In genomic region chr9:68694889-68695495, GRCm38 (mm10) we compare ENCODE assay signal across 15 mouse cellular contexts. TPM values are rescaled to one million over a fixed set of nuclear protein-coding genes. Genes with fewer than 3 reads are reported as not detected.
DNase-seq lines count a peak whose midpoint lies in the region; ATAC-seq and TF ChIP-seq lines count a peak whose summit lies in the region.
"Had no signal": no experiment of that assay in that cellular context is flagged by ENCODE, and none has a peak within 500 bp of the region (broad histone marks: within the 10 kb centered on the region; RNA-seq: fewer than 3 reads in every experiment).

No protein-coding gene starts in this region.

- H3K36me3 ChIP-seq in embryonic facial prominence, embryonic 14.5 days (ENCODE audit: control insufficient read depth, insufficient read depth, low read length) = no peaks in the 10 kb centered on the region
- H3K36me3 ChIP-seq: embryonic facial prominence, embryonic 15.5 days; heart, embryonic 10.5 days; intestine, embryonic 15.5 days; neural tube, embryonic 12.5 days had no signal

- no peak overlapping the region for H3K9ac ChIP-seq in embryonic facial prominence, embryonic 14.5 days (ENCODE audit: low read depth, low read length)
- H3K9ac ChIP-seq: embryonic facial prominence, embryonic 15.5 days; intestine, embryonic 15.5 days; neural tube, embryonic 12.5 days had no signal

- 0 out of 2 replicates have a peak overlapping the region, but pooled peaks have one; percentile 10 for H3K27ac ChIP-seq in layer of hippocampus, adult 2 months
- H3K27ac ChIP-seq in embryonic facial prominence, embryonic 14.5 days (replicated peaks; ENCODE audit: low read depth, low read length) = no peak overlapping the region
- H3K27ac ChIP-seq: embryonic facial prominence, embryonic 15.5 days; heart, embryonic 10.5 days; intestine, embryonic 15.5 days; neural tube, embryonic 12.5 days had no signal

- no peak overlapping the region for H3K4me3 ChIP-seq in layer of hippocampus, adult 2 months
- H3K4me3 ChIP-seq in embryonic facial prominence, embryonic 14.5 days (ENCODE audit: low read depth, low read length) = no peak overlapping the region
- H3K4me3 ChIP-seq: embryonic facial prominence, embryonic 15.5 days; heart, embryonic 10.5 days; intestine, embryonic 15.5 days; megakaryocyte, embryonic 14.5 days; neural tube, embryonic 12.5 days had no signal

- WGBS in embryonic facial prominence, embryonic 14.5 days = 25% methylated on average over 4 of the region's 4 CpGs

- H3K9me3 ChIP-seq in embryonic facial prominence, embryonic 14.5 days (ENCODE audit: control insufficient read depth, low read length) = no peaks in the 10 kb centered on the region
- H3K9me3 ChIP-seq: embryonic facial prominence, embryonic 15.5 days; heart, embryonic 10.5 days; intestine, embryonic 15.5 days; megakaryocyte, embryonic 14.5 days; neural tube, embryonic 12.5 days had no signal

- ATAC-seq in embryonic facial prominence, embryonic 14.5 days (ENCODE audit: low read depth) = no peak; the same call in 1 of the 2 replicates
- ATAC-seq: intestine, embryonic 15.5 days had no signal

- no peak overlapping the region for H3K4me2 ChIP-seq in embryonic facial prominence, embryonic 14.5 days (ENCODE audit: low read depth, low read length)
- H3K4me2 ChIP-seq: embryonic facial prominence, embryonic 15.5 days; intestine, embryonic 15.5 days; neural tube, embryonic 12.5 days had no signal

- TF ChIP-seq CTCF in layer of hippocampus, adult 2 months (conservative IDR thresholded peaks at IDR 0.05) = no peak

- peak; percentile 40 for DNase-seq in cerebellum, adult 9-11 months
- no peak for DNase-seq in cerebellum, adult 11 months
- no peak for DNase-seq in layer of hippocampus, adult 2 months (ENCODE audit: low spot score in 2 of 2)
- DNase-seq in layer of hippocampus, adult 18-20 months (ENCODE audit: low spot score in 2 of 2) = no peak
- peak; percentile 51 for DNase-seq in embryonic facial prominence, embryonic 14.5 days (ENCODE audit: low spot score)
- DNase-seq in lung, postnatal 10 days = peak; percentile 29
- no peak for DNase-seq in urinary bladder, adult 18-20 months (ENCODE audit: low spot score in 2 of 2)
- DNase-seq in spleen, postnatal 36 days (ENCODE audit: low spot score in 2 of 2) = no peak
- DNase-seq: B cell, adult 2 months had no signal

- H3K4me1 ChIP-seq in embryonic facial prominence, embryonic 14.5 days (ENCODE audit: control insufficient read depth, insufficient read depth, low read length) = peaks cover 16% of the 10 kb centered on the region
- H3K4me1 ChIP-seq: megakaryocyte, embryonic 14.5 days had no signal

- no peaks in the 10 kb centered on the region for H3K27me3 ChIP-seq in embryonic facial prominence, embryonic 14.5 days (replicated peaks; ENCODE audit: control insufficient read depth, insufficient read depth, low read length)
- H3K27me3 ChIP-seq: embryonic facial prominence, embryonic 15.5 days; intestine, embryonic 15.5 days; megakaryocyte, embryonic 14.5 days; neural tube, embryonic 12.5 days had no signal

RNA-seq across cellular contexts. Expression of gene Rora, which starts 41.4 kb away (rescaled TPM):
- 10 to 100 TPM; 32.0 to 35.6 TPM for total RNA-seq in layer of hippocampus, adult 2 months (2021)
- total RNA-seq in layer of hippocampus, adult 18-20 months (2021) = 10 to 100 TPM; 30.2 to 35.5 TPM
- polyA plus RNA-seq in embryonic facial prominence, embryonic 14.5 days (2014; fragmentation: Nextera tagmentation; extraction: Ambion mirVana) = 11.4 and 12.3 TPM in 2 replicates
- total RNA-seq: MEL had no signal

Comparison
In these comparisons a context has a peak if more than half of its experiments do, and no peak if none do; other contexts are left out.
1. DNase-seq: peak in cerebellum, adult 9-11 months (single experiment), embryonic facial prominence, embryonic 14.5 days (single experiment) and lung, postnatal 10 days (single experiment); none in cerebellum, adult 11 months (single experiment), layer of hippocampus, adult 2 months (0 of 2), layer of hippocampus, adult 18-20 months (0 of 2), urinary bladder, adult 18-20 months (0 of 2) and spleen, postnatal 36 days (0 of 2).